Mouse (Mus musculus): ENCODE results near the gene Gpr89. TPM values are rescaled to one million over a fixed set of nuclear protein-coding genes. Genes with fewer than 3 reads are reported as not detected.

Gene Gpr89
- 10 to 100 TPM in 23 of 26 experiments, 1 to 10 TPM in 3; 7.9 to 64.3 (median 25.9) TPM for total RNA-seq (2018; cell fraction: chromatin; rRNA removed)
- 10 to 100 TPM; 10.9 to 20.8 (median 15.5) TPM for total RNA-seq (2018; cell fraction: cytosol; rRNA removed)
- 10 to 100 TPM in 24 of 26 experiments, 1 to 10 TPM in 2; 9.9 to 35.2 (median 19.5) TPM for total RNA-seq (2018; cell fraction: nucleus; rRNA removed)
- 14.4 to 17.1 TPM (median 15.9 TPM) in 3 replicates for polyA plus RNA-seq (2018)

DNA sequence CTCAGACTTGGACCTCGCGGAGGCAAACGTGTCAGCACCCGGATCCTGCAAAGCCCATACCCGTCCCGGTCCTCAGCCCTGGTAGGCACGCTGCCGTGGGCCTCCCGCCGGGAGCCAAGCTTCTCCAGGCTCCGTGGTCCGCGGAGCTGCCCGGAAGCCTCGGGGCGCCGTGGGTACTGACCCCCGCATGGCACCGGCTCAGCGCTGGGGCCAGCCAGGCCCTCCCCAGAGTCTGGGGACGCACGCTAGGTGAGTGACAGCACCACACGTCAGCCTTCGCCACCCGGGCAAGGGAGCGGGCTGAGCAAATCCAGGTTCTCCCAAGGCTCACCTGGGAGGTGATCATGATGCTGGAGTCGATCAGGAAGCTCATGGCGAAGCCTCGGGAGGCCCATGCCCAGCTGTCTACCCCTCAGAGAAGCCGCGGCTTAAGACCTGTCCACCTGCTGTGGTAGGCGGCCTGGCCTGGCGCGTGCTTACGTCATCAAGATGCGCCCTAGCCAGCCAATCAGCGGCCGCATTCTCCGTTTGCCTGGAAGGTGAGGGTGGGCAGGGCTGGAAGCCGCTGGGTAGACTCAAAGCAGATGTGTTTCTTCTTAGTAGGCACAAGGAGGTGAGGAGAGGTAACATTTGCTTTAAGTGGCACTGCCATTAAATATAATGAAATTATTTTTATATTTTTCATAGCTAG, at the start of gene Gpr89:
Gene Gpr89, minus strand, starts transcription at position 496 of the 691 bp plus-strand sequence.
- peak within 1 kb of the TSS; percentile 25; the same call in 1 of the 2 replicates for H3K27ac ChIP-seq
- H3K79me2 ChIP-seq (ENCODE audit: inconsistent target) = peaks cover 36% of the 10 kb centered on the region; the same call in 1 of the 2 replicates
- under 1% methylated on average over 40 of the region's 40 CpGs for WGBS (ENCODE audit: missing documents)
- H3K4me3 ChIP-seq (ENCODE audit: inconsistent target) = peak within 1 kb of the TSS; percentile 74
- no peaks in the 10 kb centered on the region for H3K36me3 ChIP-seq (ENCODE audit: inconsistent target)

DNA sequence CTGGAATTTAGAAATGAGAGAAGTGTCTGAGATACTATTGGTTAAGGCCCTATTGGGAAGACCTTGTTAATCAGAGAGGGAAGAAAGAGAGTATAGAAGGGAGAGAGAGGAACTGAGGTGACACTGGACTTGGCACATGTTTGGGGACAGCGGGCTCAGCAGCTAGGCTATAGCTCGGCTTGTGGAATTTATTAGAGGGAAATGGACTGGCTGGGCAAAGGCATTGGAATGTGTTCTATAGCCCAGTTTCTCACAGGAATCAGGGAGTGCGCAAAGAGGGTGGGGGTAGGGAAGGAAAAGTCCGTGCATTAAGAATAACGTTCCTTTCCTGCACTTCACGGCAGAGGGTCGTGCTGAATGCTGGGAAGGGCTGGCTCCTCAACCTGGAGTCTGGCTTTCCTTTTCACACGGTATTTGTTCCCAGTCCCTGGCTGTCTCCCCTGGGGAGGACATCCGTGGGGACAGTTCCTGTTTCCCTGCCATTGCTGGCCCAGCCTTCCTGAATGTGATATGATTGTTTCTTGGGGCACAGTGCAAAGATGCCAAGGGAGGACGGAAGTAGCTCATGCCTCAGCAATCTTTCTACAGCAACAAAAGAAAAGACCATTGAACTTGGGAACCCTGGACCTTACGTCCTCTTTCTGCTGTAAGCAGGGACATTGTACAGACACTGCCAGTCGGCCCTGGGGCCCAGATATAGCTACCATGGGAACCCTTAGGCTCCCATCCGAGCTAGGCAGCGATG, 48.5 kb upstream of the Gpr89 start:
- WGBS (ENCODE audit: missing documents) = 63% methylated on average over 14 of the region's 14 CpGs

DNA sequence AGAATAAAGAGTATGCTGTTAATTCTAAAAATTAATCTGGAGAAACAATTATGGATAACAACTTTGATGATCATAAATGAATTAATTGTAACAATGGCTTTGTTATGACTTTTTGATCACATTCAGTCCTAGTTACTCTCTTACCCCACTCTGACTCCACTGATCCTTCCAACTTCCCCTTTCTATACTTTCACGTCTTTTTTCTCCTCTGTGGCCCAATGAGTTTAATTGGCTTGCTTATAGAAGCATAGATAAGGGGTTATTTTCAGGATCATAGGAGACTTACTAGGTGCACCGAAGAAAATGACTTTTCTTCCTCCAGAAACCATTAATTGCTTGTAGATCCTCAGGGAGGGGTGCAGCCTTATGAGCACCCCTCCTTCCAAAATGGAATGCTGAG, 37.6 kb upstream of the Gpr89 start:
- WGBS (ENCODE audit: missing documents) = 35% methylated on average over 2 of the region's 2 CpGs
- Histone ChIP-seq H3K79me2 (ENCODE audit: inconsistent target) (no peaks in the 10 kb centered on the region), H3K36me3 (ENCODE audit: inconsistent target) (no peaks in the 10 kb centered on the region), H3K4me3 (ENCODE audit: inconsistent target) (no peak overlapping the region), H3K27ac (no peak overlapping the region)

More for the DNA sequence above, 48.5 kb upstream of the Gpr89 start:
- Histone ChIP-seq H3K36me3 (ENCODE audit: inconsistent target) (no peaks in the 10 kb centered on the region), H3K79me2 (ENCODE audit: inconsistent target) (no peaks in the 10 kb centered on the region), H3K4me3 (ENCODE audit: inconsistent target) (no peak overlapping the region), H3K27ac (no peak overlapping the region)

DNA sequence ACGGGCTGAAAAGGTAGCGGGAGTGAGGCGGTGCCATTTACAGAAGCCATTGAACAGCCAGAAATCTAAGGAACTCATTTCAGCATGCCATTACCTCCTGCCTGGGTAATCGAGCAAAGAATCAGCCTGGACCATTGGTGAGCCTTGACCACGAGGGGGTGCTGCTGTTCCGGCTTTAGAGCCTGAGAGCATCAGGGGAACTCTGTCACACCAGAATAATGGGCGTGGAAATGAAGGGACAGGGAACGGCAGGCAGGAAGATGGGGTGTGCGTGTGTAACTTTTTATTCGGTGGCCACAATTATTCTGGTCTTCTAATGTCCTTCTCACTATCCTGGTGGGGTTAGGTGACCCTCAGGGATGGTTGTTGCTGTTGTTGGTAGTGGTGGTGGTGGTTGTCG, 33.6 kb upstream of the Gpr89 start:
- Histone ChIP-seq H3K27ac (no peak overlapping the region), H3K36me3 (ENCODE audit: inconsistent target) (no peaks in the 10 kb centered on the region), H3K79me2 (ENCODE audit: inconsistent target) (no peaks in the 10 kb centered on the region), H3K4me3 (ENCODE audit: inconsistent target) (no peak overlapping the region)
- 11% methylated on average over 11 of the region's 11 CpGs for WGBS (ENCODE audit: missing documents)

DNA sequence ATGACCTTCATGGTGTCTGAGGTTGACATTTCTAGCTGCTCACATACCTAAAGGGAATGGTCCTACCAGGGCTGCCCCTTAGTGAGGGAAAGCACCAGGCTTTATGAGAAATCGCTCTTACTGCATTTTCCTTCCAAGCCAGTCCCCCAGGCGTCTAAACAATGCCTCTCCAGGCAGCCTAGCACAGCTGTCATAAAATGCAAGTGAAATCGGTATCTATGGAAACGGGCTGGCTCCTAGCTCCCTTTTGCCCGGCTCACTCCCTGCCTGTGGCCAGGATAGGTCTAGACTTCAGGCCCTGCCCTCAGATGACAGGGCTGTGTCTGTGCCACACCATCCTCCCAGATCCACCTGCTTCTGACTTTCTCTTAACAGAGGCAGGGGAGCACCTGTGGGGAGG, 32.5 kb upstream of the Gpr89 start:
- Histone ChIP-seq H3K4me3 (ENCODE audit: inconsistent target) (no peak overlapping the region), H3K27ac (no peak overlapping the region), H3K79me2 (ENCODE audit: inconsistent target) (no peaks in the 10 kb centered on the region), H3K36me3 (ENCODE audit: inconsistent target) (no peaks in the 10 kb centered on the region)
- 50% methylated on average over 5 of the region's 5 CpGs for WGBS (ENCODE audit: missing documents)

DNA sequence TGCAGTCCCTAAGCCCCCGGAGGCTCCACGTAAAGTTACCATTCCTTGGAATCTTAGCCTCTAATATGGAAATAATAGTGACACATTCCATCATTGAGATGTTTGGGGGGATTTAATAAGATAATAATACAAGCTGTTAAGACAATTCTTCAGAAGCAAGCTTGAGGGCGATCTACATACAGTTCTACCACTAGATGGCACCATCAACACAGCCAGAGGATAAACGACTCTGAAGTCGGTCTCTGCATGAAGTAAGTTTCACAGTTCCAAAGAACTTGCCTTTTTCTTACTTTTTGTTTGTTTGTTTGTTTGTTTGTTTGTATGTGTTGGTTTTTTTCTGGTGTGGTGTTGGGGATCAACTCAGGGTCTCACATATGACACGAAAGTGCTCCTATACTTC, 31.1 kb upstream of the Gpr89 start:
- WGBS (ENCODE audit: missing documents) = 7% methylated on average over 6 of the region's 6 CpGs
- Histone ChIP-seq H3K27ac (no peak overlapping the region), H3K79me2 (ENCODE audit: inconsistent target) (no peaks in the 10 kb centered on the region), H3K4me3 (ENCODE audit: inconsistent target) (no peak overlapping the region), H3K36me3 (ENCODE audit: inconsistent target) (no peaks in the 10 kb centered on the region)

DNA sequence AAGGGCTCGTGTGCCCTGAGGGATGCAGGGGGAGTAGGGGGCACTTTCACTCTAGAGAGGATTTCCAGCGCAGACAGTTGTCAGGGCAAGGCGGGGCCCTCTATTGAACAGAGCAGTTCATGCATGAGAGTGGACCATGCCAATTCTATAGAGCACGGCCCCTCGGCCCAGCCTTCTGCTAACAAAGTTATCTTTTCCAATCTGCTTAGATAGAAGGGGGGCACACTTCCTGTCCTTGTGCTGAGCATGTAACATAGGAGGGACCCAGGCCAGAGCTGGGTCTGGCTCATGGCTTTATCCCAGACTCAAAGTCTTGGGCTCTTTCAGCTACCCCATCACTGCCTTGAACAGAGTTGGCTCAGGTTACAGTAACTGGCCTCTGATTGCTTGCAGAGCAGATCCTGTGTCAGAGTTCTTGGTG, 26.1 kb upstream of the Gpr89 start:
- no peaks in the 10 kb centered on the region for H3K79me2 ChIP-seq (ENCODE audit: inconsistent target)
- H3K27ac ChIP-seq = no peak overlapping the region
- H3K4me3 ChIP-seq (ENCODE audit: inconsistent target) = no peak overlapping the region
- H3K36me3 ChIP-seq (ENCODE audit: inconsistent target) = no peaks in the 10 kb centered on the region
- WGBS (ENCODE audit: missing documents) = 73% methylated on average over 5 of the region's 5 CpGs

DNA sequence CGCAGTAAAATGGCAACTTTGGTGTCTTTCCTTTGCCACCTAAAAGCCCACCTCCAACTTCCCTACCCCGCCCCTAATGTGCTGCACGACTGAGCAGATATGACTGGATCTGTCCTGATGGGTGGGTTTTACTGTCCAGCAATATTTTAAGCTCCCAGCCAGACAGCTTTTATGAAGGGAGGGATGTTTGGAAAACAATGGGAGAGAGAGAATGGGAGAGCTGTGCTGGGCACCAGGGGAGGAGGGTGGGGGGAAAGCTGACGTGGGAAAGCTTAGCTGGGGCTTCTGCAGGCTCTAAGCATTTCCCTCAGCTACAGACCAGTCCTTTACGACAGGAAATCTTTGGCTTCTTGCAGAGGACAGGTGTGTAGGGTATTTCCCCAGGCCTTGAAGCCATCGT, 20.8 kb upstream of the Gpr89 start, which contains the start of gene Gja8:
Gene Gja8, minus strand, starts transcription at position 101 of the 400 bp plus-strand sequence.
- Histone ChIP-seq H3K4me3 (ENCODE audit: inconsistent target) (no peak within 1 kb of the TSS), H3K79me2 (ENCODE audit: inconsistent target) (no peaks in the 10 kb centered on the region), H3K27ac (no peak within 1 kb of the TSS), H3K36me3 (ENCODE audit: inconsistent target) (no peaks in the 10 kb centered on the region)
- 65% methylated on average over 6 of the region's 6 CpGs for WGBS (ENCODE audit: missing documents)

DNA sequence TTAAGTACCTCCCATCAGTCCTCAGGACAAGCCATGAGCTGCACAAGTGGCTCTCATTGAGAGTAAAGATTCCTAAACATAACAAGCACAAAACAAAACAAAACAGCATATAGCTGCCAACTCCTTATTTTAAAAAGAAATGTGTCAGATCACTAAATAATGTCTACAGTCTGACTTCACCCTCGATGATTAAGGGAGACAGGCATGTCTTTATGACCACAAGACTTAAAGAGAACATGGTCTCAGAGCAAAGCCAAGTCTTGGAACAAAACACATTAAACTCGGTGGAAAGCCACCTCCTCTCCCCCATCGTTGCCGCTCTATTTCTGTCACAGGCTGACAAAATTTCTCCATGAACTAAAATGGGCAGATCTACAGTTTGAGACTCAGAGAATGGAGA, 19.5 kb upstream of the Gpr89 start:
- WGBS (ENCODE audit: missing documents) = 82% methylated on average over 4 of the region's 4 CpGs

DNA sequence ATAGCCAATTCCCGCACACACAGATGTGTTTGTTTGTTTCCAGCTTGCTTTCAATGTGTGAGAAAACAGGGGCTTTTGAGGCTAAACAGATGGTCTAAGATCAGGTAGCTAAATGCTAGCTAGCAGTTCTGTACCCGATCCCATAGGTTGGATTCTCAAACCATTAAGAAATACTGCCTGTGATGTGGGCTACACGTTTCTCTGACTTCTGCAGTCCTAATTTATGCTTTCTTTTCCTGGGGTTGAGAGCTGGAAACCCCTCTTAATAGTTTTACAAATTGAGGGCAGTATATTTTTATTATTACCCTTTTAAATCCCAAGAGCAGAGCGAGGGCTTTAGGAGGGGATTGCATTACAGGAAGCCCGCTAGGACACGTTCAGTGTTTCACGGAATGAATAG, 15.8 kb upstream of the Gpr89 start:
- no peak overlapping the region for H3K4me3 ChIP-seq (ENCODE audit: inconsistent target)
- WGBS (ENCODE audit: missing documents) = 70% methylated on average over 7 of the region's 7 CpGs

More for the DNA sequence above, 19.5 kb upstream of the Gpr89 start:
- H3K4me3 ChIP-seq (ENCODE audit: inconsistent target) = no peak overlapping the region
- H3K27ac ChIP-seq = no peak overlapping the region
- H3K79me2 ChIP-seq (ENCODE audit: inconsistent target) = no peaks in the 10 kb centered on the region
- H3K36me3 ChIP-seq (ENCODE audit: inconsistent target) = no peaks in the 10 kb centered on the region

DNA sequence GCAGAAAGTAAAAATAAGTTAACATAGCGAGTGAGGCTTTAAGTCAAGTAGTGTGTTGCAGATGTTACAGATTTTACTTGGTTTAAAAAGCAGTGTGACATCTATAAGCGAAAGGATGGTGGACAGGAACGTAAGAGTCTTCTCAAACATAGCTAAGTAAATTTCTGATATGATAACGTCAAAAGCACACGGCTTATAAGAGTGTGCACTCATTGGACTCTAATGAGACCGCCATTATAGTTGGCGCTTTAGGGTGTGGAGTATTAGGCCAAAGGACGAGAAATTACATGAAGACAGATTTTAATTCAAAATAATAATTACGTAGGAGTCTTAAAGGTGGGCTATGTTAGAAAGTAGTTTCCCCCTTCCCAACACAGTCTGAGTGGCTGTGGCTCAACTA, 446 bp upstream of the Gpr89 start:
- WGBS (ENCODE audit: missing documents) = 47% methylated on average over 9 of the region's 9 CpGs
- peak overlapping the region; percentile 74 for H3K4me3 ChIP-seq (ENCODE audit: inconsistent target)
- H3K36me3 ChIP-seq (ENCODE audit: inconsistent target) = no peaks in the 10 kb centered on the region
- H3K27ac ChIP-seq = peak overlapping the region; percentile 25; the same call in 1 of the 2 replicates
- peaks cover 36% of the 10 kb centered on the region; the same call in 1 of the 2 replicates for H3K79me2 ChIP-seq (ENCODE audit: inconsistent target)

More for the DNA sequence above, 15.8 kb upstream of the Gpr89 start:
- no peak overlapping the region for H3K27ac ChIP-seq
- H3K79me2 ChIP-seq (ENCODE audit: inconsistent target) = no peaks in the 10 kb centered on the region
- no peaks in the 10 kb centered on the region for H3K36me3 ChIP-seq (ENCODE audit: inconsistent target)

DNA sequence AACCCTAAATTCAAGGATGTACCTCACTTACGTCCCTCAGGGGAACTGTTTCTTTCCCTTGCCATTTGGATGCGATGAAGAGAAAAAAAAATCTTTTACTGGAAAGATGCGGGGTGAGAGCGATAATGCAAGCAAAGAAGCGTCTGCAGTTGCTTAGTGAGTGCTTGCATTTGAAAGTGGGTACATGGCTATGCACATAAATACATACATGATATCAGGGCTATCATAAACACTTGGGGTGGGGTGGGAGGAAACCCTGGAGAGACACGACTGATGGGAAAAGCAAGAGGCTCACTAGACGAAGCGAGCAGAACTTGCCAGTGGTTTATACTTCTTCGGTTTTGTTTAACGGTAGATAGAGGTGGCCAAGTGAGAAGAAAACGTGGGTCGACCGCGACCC, 753 bp downstream of the Gpr89 start, which contains the start of gene Gja5:
Gene Gja5, plus strand, starts transcription at position 301 of the 400 bp plus-strand sequence.
- Histone ChIP-seq H3K36me3 (ENCODE audit: inconsistent target) (no peaks in the 10 kb centered on the region), H3K4me3 (ENCODE audit: inconsistent target) (peak within 1 kb of the TSS; percentile 74), H3K79me2 (ENCODE audit: inconsistent target) (peaks cover 39% of the 10 kb centered on the region; the same call in 1 of the 2 replicates), H3K27ac (peak within 1 kb of the TSS; percentile 25; the same call in 1 of the 2 replicates)
- WGBS (ENCODE audit: missing documents) = 20% methylated on average over 14 of the region's 14 CpGs

DNA sequence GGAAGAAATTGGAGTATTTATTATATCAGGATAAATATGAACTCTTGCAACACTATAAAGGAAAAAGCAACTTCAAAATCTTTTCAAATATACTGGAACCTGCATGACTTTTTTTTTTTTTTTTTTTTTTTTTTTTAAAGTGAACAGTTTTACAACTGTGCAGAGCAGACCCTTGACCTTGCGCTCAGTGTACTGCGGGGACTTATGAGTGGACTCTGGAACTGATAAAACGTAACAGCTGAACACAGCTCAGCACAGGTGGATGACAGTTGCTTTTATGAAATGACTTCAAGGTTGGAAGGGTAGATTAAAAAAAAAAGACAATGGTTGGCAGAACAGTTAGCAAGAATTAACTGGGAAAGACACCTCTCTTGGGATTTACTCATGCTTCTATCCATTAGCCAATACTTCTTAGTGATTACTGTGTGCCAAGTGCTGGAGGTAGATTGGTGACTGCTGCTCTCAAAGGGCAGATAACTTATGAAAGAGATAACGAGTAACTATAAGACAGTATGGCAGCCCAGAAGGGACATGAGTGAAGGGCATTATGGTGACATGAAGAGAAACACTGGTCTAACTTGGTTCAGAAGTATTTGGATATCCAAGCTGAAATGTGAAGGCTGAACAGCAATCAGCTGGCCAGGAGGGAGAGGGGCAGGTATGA, 2.7 kb downstream of the Gpr89 start:
- H3K36me3 ChIP-seq (ENCODE audit: inconsistent target) = peaks cover under 1% of the 10 kb centered on the region; the same call in 1 of the 2 replicates
- H3K27ac ChIP-seq = no peak overlapping the region
- H3K79me2 ChIP-seq (ENCODE audit: inconsistent target) = peaks cover 41% of the 10 kb centered on the region; the same call in 1 of the 2 replicates
- 92% methylated on average over 4 of the region's 4 CpGs for WGBS (ENCODE audit: missing documents)
- no peak overlapping the region for H3K4me3 ChIP-seq (ENCODE audit: inconsistent target)

DNA sequence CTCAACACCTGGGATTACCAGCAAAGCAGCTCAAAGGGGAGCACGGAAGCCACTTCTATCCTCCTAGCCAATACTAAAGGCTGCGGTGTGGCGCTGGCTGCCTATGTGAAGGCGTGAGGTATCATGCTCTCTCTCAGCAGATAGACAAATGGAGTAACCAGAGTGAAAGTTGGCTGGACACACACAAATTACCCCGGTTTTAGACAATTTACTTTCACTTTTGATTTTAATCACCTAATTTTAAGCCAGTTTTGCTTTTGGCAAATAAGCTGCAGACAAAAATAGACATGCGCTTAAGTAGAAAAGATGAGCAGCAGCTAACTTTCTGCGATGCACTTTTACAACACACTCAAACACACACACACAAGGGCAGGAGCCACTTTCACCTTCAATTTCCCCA, 21.5 kb downstream of the Gpr89 start:
- 52% methylated on average over 7 of the region's 7 CpGs for WGBS (ENCODE audit: missing documents)
- Histone ChIP-seq H3K4me3 (ENCODE audit: inconsistent target) (no peak overlapping the region), H3K36me3 (ENCODE audit: inconsistent target) (peaks cover 24% of the 10 kb centered on the region; the same call in 1 of the 2 replicates), H3K79me2 (ENCODE audit: inconsistent target) (no peaks in the 10 kb centered on the region), H3K27ac (0 out of 2 replicates have a peak overlapping the region, but pooled peaks have one; percentile 12)

All from macrophage (primary cell).